Mouse (Mus musculus): ENCODE results near the gene Kirrel.

DNA sequence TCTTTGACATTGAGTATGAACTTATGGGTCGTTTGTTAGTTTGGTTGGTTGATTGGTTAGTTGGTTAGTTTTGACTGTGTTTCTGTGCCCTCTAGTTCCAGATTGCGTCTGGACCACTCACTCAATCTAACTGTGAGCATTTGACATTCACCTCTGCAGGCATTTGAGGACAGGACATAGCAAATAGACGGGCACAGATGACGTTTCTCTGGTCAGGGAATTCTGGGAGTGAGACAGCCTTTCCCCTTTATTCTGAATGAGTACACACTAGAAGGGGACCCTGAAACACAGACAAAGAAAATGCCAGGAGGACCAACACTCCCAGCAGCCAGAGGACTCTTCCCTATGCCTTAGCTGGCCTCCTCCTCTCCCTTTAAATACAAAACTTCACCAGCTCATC lies 2.1 kb upstream of the Kirrel start:
- no peak for TF ChIP-seq POLR2A (IDR thresholded peaks at IDR 0.05; ENCODE audit: borderline replicate concordance, extremely low read depth, insufficient read depth, insufficient read length, poor library complexity, severe bottlenecking)
- no peak for TF ChIP-seq CTCF (IDR thresholded peaks at IDR 0.05; ENCODE audit: borderline replicate concordance, extremely low read depth, insufficient read depth, insufficient read length)
